Comparison of ENCODE assay signal across 8 mouse cellular contexts in the genomic region with DNA sequence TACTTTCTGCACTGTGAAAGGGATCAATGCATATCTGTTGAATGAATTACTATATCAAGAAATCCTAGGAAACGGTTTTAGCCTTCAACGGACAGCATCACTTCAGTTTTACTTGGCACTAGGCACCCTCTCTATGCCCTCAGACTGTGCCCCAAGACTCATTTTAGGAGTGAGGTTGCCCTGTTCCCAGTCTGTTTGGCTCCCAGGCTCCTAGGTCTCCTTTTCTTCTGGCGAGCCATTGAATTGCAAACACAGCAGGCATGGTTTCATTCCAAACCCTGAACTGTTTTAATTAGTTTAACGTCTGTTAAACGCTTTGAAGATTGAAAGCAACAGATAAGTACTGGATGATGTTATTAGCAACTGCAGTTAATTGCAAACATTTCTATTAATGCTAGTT. TPM values are rescaled to one million over a fixed set of nuclear protein-coding genes. Genes with fewer than 3 reads are reported as not detected.
DNase-seq lines count a peak whose midpoint lies in the region; ATAC-seq lines count a peak whose summit lies in the region.

No protein-coding gene starts in this region.

- H3K36me3 ChIP-seq in kidney, embryonic 15.5 days: no peaks in the 10 kb centered on the region
- H3K36me3 ChIP-seq in embryonic facial prominence, embryonic 14.5 days (ENCODE audit: control insufficient read depth, insufficient read depth, low read length): no peaks in the 10 kb centered on the region
- H3K36me3 ChIP-seq in hindbrain, embryonic 16.5 days (ENCODE audit: control insufficient read depth, insufficient read depth, low read length): no peaks in the 10 kb centered on the region
- H3K36me3 ChIP-seq in midbrain, embryonic 16.5 days (ENCODE audit: control insufficient read depth, insufficient read depth, low read length): no peaks in the 10 kb centered on the region

- peak overlapping the region; percentile 82 for H3K4me2 ChIP-seq in kidney, embryonic 15.5 days
- H3K4me2 ChIP-seq in embryonic facial prominence, embryonic 14.5 days (ENCODE audit: low read depth, low read length): peak overlapping the region; percentile 73
- peak overlapping the region; percentile 87 for H3K4me2 ChIP-seq in hindbrain, embryonic 16.5 days (ENCODE audit: low read length)
- H3K4me2 ChIP-seq in midbrain, embryonic 16.5 days (ENCODE audit: low read length): peak overlapping the region; percentile 65

- no peaks in the 10 kb centered on the region for H3K9me3 ChIP-seq in kidney, embryonic 15.5 days (replicated peaks)
- H3K9me3 ChIP-seq in embryonic facial prominence, embryonic 14.5 days (ENCODE audit: control insufficient read depth, low read length): no peaks in the 10 kb centered on the region
- H3K9me3 ChIP-seq in hindbrain, embryonic 16.5 days (ENCODE audit: control insufficient read depth, low read length): no peaks in the 10 kb centered on the region
- H3K9me3 ChIP-seq in midbrain, embryonic 16.5 days (replicated peaks; ENCODE audit: control insufficient read depth, low read length, poor library complexity, severe bottlenecking): no peaks in the 10 kb centered on the region

- H3K4me1 ChIP-seq in kidney, embryonic 15.5 days: 0 out of 2 replicates have a peak, but pooled peaks cover 2% of the 10 kb centered on the region
- H3K4me1 ChIP-seq in embryonic facial prominence, embryonic 14.5 days (ENCODE audit: control insufficient read depth, insufficient read depth, low read length): no peaks in the 10 kb centered on the region
- no peaks in the 10 kb centered on the region for H3K4me1 ChIP-seq in hindbrain, embryonic 16.5 days (ENCODE audit: control insufficient read depth, insufficient read depth, low read depth, low read length)
- H3K4me1 ChIP-seq in midbrain, embryonic 16.5 days (ENCODE audit: control insufficient read depth, insufficient read depth, low read length): no peaks in the 10 kb centered on the region

- 0 out of 2 replicates have a peak, but pooled peaks have one; percentile 7 for ATAC-seq in kidney, embryonic 15.5 days (replicated peaks; ENCODE audit: low FRiP score)
- no peak for ATAC-seq in embryonic facial prominence, embryonic 14.5 days (ENCODE audit: low read depth)
- peak; percentile 31; the same call in 1 of the 2 replicates for ATAC-seq in hindbrain, embryonic 16.5 days
- ATAC-seq in midbrain, embryonic 16.5 days: peak; percentile 55
- ATAC-seq in megakaryocyte progenitor cell, adult 5-6 weeks (replicated peaks; ENCODE audit: poor library complexity): no peak

- no peak overlapping the region for H3K27ac ChIP-seq in kidney, embryonic 15.5 days
- no peak overlapping the region for H3K27ac ChIP-seq in embryonic facial prominence, embryonic 14.5 days (replicated peaks; ENCODE audit: low read depth, low read length)
- no peak overlapping the region for H3K27ac ChIP-seq in hindbrain, embryonic 16.5 days (ENCODE audit: low read depth, low read length)
- no peak overlapping the region for H3K27ac ChIP-seq in midbrain, embryonic 16.5 days (ENCODE audit: low read length)

- H3K9ac ChIP-seq in kidney, embryonic 15.5 days: no peak overlapping the region
- H3K9ac ChIP-seq in embryonic facial prominence, embryonic 14.5 days (ENCODE audit: low read depth, low read length): no peak overlapping the region
- H3K9ac ChIP-seq in hindbrain, embryonic 16.5 days (ENCODE audit: low read depth, low read length): no peak overlapping the region
- H3K9ac ChIP-seq in midbrain, embryonic 16.5 days (ENCODE audit: low read depth, low read length): no peak overlapping the region; the same call in 1 of the 2 replicates

- peaks cover 38% of the 10 kb centered on the region for H3K27me3 ChIP-seq in kidney, embryonic 15.5 days
- H3K27me3 ChIP-seq in embryonic facial prominence, embryonic 14.5 days (replicated peaks; ENCODE audit: control insufficient read depth, insufficient read depth, low read length): peaks cover 13% of the 10 kb centered on the region
- H3K27me3 ChIP-seq in hindbrain, embryonic 16.5 days (replicated peaks; ENCODE audit: control insufficient read depth, insufficient read depth, low read length): 0 out of 2 replicates have a peak, but pooled peaks cover 2% of the 10 kb centered on the region
- H3K27me3 ChIP-seq in midbrain, embryonic 16.5 days (ENCODE audit: control insufficient read depth, insufficient read depth, low read depth, low read length): peaks cover 3% of the 10 kb centered on the region; the same call in 1 of the 2 replicates

- peak overlapping the region; percentile 54 for H3K4me3 ChIP-seq in kidney, embryonic 15.5 days (replicated peaks)
- peak overlapping the region; percentile 51 for H3K4me3 ChIP-seq in embryonic facial prominence, embryonic 14.5 days (ENCODE audit: low read depth, low read length)
- peak overlapping the region; percentile 59 for H3K4me3 ChIP-seq in hindbrain, embryonic 16.5 days (ENCODE audit: low read length)
- peak overlapping the region; percentile 58 for H3K4me3 ChIP-seq in midbrain, embryonic 16.5 days (ENCODE audit: low read depth, low read length)

- WGBS in kidney, embryonic 15.5 days: 37% methylated on average over 5 of the region's 5 CpGs
- 23% methylated on average over 5 of the region's 5 CpGs for WGBS in embryonic facial prominence, embryonic 14.5 days
- WGBS in hindbrain, embryonic 16.5 days: 17% methylated on average over 5 of the region's 5 CpGs
- WGBS in midbrain, embryonic 16.5 days: 22% methylated on average over 5 of the region's 5 CpGs

- DNase-seq in kidney, adult 18-20 months: no peak
- no peak for DNase-seq in embryonic facial prominence, embryonic 14.5 days (ENCODE audit: low spot score)
- no peak for DNase-seq in retina, postnatal 1 day
- DNase-seq in T-cell, adult 2 months (ENCODE audit: low spot score): no peak

RNA-seq across cellular contexts. Expression of a gene that starts 0.6 kb away (rescaled TPM):
- polyA plus RNA-seq in kidney, embryonic 15.5 days (2015; fragmentation: Nextera tagmentation; extraction: Ambion mirVana): 1.7 and 1.8 TPM in 2 replicates
- 6.3 and 7.0 TPM in 2 replicates for polyA plus RNA-seq in embryonic facial prominence, embryonic 14.5 days (2014; fragmentation: Nextera tagmentation; extraction: Ambion mirVana)
- 2.2 and 2.5 TPM in 2 replicates for polyA plus RNA-seq in hindbrain, embryonic 16.5 days (2015; fragmentation: Nextera tagmentation; extraction: Ambion mirVana)
- 2.0 and 2.2 TPM in 2 replicates for polyA plus RNA-seq in midbrain, embryonic 16.5 days (2015; fragmentation: Nextera tagmentation; extraction: Ambion mirVana)
- 0.27 and 0.37 TPM in 2 replicates for total RNA-seq in megakaryocyte progenitor cell, adult 5-6 weeks (2015)
- total RNA-seq in megakaryocyte progenitor cell, adult 5-6 weeks (2017): 0.51 and 0.71 TPM in 2 replicates

Comparison
In these comparisons a context has a peak if more than half of its experiments do, and no peak if none do; other contexts are left out.
1. ATAC-seq: peak in kidney, embryonic 15.5 days (single experiment), hindbrain, embryonic 16.5 days (single experiment) and midbrain, embryonic 16.5 days (single experiment); none in embryonic facial prominence, embryonic 14.5 days (single experiment) and megakaryocyte progenitor cell, adult 5-6 weeks (single experiment).
2. Peak in every context shown above with its lines, with median percentiles within 50 percentile points of each other: H3K4me2 ChIP-seq and H3K4me3 ChIP-seq.